Mouse (Mus musculus) heart, adult 11 months (tissue): ENCODE data around the gene Lypd6b.

Experiments used
- DNase-seq: peaks from one replicate; pipeline ENCODE4 v3.0.0; 2022

Gene Lypd6b

DNA sequence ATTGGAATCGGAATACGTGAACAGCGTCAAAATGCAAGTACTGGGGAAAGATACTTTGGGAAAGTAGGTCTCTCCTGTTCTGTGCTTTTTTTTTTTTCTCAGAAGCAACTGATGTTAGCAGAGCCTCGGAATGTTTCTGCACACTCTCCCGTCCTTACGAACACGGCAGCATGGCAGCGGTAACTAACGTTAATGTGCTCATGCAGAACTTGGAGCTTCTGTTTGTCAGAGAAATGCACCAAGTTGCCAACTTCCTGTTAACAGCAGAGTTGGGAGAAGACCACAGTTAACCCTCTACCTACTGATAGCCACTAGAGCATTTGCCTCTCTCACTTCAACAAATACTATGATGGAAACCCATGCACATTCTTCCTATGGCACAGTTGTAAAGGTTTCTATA, 93.0 kb downstream of the Lypd6b start:
- peak; percentile 16 for DNase-seq

DNA sequence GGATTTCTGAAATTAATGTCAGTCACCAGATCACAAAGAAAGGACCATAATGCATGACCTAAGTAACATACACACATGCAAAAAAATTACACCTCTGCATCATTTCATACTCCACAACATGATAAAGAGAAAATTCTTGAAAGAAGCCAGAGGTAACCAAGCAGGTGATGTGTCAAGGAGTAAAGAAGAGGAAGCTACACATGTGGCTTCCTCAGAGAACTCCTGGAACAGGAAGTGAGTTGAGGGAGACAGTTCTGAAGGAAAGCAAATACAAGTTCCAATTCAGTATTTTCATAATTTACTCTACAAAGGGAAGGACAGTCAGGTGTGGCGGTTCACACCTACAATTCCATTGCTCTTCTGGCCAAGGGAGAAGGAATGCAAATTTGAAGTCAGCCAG, 93.5 kb downstream of the Lypd6b start:
- DNase-seq = peak; percentile 14

DNA sequence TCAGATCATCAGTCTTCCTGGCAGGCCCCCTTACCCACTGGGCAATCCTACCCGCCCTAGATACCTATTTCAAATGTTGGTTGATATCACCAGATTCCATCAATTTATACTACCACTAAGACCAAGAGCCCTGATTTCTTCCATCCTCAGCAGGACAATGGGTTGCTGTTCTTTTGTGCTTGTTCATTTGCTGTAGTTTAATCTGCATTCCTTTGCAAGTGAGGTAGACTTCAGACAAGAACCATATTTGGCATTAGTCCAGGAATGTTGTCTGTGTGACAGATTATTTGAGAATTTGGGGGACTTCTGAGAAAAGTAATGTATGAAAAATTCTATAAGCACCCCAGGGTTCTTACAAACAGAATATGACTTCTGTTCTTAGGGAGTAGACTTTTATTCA, 95.0 kb downstream of the Lypd6b start:
- DNase-seq = no peak

DNA sequence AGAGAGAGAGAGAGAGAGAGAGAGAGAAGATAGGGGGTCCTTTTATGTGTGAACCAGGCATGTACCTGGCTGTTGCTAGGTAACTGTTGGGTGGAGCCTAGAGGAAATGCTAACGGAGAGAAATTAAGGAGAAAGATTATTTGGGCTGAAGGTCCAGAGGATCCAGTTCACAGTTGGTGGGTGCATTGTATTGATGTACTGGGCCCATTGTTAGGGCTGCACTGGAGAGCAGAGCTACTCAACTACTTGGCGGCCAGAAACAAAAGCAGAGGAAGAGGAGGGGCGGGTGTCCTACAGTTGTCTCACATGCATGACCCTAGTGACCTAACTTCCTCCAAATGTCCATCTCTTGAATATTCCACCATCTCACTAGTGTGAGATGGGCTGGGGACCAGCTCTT, 96.5 kb downstream of the Lypd6b start:
- DNase-seq = peak; percentile 12

DNA sequence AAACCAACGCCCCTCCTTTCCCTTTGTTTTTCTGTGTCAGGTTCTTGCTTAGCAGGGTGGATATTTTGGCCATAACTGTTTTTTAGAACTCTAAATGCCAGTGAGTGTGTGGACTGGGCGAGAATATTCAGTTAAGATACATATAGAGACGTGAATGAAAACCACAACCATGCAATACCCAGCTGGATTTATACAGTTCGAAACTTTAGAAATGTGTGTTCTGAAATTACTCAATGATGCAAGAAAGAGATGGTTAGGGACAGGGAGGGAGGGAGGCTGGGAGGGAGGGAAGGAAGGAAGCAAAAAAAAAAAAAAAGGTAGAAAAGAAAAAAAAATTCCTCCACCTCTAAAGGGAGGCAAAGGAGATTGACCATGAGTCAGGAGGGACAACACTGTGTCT, 98.7 kb downstream of the Lypd6b start:
- DNase-seq = peak; percentile 5

DNA sequence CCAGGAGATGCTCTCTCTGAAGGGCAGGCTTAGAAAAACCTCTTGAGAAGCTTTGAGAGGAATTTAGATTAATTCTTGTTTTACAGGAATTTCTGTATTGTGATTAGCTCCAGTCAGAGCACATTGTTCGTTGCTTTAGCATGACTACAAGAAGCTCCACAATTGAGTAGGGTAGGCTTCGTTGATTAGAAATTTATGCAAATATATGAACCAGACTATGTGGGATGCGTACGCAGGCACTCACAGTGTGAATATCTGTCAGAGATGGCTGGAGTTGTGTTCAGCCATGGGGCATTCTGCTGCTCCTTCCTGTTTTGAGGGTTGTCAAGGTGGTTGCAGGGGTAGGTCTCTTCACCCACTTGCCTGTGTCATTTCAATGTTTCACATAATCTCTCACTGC, 100.9 kb downstream of the Lypd6b start:
- DNase-seq = no peak

DNA sequence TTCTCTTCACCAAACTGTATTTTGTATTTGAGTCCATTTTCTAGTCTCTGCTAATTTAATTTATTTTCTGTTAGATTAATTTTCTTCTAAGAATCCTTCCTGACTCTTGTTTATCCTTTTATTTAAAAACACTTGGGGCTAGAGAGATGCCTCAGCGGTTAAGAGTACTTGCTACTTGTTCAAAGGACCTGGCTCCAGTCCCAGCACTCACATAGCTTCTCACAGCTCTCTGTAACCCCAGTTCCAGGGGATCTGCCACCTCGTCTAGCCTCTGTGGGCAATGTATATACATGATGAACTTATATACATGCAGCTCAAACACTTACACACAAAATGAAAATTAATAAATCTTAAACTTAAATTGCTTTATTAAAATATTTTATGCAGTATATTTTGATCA, 103.2 kb downstream of the Lypd6b start:
- DNase-seq = peak; percentile 33

DNA sequence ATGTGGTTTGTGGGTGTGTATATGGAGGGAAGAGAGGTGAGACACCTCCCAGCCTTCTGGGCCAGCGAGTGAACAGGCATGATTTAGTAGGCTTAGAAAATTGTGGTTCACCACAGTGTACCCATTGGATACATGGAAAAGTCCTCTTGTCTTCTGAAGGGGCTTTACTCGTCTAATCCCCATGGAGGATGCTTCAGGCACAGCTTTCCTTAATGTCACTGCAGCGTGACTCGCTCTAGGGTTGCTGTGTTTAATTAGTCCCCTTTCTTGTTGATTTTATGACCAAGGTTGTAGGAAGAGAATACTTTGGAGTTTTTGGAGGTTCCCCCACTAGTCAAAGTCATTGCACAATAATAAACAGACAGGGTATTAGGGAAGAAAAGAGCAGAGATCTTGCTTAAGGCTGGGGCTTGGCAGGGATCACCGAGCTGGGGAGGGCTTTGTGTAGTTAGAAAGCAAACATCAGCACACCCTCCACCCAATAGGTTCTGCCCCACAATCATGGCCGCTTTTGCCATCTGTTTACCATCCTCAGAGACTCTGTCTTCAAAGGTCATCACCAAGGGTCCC, 122.4 kb downstream of the Lypd6b start:
- DNase-seq = peak; percentile 53

DNA sequence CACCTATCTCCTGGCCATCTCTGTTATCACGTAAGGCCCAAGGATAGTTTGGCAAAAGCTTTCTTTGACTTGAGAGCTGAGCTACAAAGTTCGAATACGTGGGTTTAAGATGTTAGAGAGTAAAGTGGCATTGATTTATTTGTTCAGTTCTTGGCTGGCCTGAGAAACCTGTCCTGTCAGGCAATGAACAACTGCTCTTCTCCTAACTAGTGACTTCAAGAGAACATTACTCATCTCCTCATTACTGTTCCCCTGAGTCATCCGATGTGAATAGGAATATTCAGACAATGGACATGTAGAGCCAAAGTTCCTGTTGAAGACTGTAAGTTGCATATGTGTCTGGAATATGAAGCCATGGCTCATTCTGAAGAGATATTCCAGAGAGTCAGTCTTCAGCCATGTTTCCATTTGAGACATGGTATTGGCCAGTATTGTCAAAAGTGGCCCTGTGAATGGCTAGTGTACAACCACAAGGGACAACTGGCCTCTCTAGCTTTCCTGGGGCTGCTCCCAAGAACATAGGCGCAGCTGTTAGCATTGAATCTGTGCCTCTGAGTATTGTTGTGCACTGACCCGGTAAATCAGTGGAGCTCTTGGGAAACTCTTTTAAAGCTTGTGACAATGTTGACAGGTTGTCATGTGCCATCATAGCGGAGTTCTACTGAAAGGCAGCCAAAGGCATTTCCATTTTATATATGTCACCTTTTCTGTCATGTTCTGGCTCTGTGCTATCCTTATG, 124.0 kb downstream of the Lypd6b start:
- peak; percentile 17 for DNase-seq

DNA sequence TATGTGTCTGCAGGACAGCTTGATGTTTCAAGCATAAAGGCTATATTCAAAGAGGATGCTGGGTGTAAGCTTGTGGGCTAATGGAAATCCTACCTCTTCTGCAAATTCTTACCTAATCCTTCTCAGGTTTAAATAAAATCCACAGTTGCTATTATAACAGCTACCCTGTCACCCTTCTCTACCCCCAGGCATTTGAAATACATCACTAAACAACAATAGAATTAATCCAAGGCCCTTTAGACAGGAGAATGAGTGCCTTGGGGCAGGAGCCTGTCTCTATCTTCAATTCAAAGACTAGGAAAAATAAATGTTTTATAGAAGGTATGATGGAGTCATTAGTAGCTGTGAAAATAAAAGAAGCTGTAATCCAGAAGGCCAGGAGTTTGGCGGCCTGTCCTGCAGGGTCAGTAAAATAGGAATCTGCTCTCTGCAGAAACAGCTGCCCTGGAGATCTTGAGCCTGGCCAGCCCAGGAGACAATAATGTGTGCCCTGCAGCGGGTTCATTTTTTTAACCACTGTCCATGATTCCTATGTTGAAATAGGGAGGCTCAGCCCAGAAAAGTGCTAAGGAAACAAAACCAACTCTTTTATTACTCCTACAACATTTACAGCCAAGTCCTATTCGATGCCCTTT, 124.9 kb downstream of the Lypd6b start:
- peak; percentile 74 for DNase-seq

DNA sequence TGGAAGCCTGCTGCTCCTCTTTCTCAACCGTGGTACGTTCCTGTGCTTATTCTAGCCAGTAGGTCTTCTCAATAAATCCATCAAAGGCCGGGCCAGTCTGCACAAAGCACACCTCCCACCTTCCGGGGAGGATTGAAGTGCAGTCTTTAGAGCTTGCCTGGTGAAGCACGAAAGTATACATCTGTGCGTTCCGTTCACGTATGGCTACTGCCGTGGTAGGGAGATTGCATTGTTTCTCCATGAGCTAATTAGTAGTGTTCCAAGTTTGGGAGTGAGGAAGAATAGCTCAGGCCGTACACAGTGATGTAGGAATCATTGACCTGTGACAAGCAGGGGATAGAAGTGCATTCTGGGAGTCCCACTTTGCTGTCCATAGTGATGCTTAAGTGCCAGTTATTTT, 130.0 kb downstream of the Lypd6b start:
- DNase-seq = peak; percentile 57

DNA sequence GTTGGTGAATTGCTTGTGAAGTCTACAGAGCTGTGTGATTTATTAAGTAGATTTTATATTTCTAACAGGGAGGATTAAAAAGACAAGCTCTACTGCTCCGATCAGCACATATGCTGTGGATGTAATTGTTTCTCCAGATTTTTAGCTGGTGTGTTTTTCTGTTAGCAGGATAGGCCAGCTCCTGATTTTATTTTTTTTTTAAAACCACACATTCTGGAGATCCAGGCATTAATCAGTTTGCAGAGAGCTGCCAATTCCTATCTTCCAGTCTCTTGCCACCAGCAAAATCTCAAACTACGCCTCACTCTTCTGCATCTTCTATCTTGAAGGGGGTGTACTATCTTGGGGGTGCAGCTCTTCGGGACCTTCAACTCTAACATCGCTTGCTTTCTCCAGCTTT, 130.6 kb downstream of the Lypd6b start:
- DNase-seq = peak; percentile 44

DNA sequence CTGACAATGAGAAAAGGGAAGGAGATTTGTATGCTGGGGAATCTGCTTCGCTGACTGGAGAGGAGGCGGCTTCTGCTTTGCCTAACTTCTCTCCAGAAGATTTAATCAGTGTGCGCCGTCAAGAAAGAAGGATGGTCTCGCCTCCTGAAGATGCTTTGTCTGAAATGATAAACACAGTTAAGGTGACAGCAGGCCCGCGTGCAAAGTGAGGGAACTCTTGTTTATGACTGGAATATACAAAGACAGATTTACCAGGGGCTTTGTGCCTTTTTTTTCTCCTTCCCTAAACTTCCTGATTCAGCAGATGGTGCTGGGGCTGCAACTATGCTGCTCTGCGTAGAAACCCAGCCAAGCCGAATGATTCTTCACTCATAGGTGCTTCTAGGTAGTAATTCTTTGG, 131.2 kb downstream of the Lypd6b start:
- peak; percentile 30 for DNase-seq

DNA sequence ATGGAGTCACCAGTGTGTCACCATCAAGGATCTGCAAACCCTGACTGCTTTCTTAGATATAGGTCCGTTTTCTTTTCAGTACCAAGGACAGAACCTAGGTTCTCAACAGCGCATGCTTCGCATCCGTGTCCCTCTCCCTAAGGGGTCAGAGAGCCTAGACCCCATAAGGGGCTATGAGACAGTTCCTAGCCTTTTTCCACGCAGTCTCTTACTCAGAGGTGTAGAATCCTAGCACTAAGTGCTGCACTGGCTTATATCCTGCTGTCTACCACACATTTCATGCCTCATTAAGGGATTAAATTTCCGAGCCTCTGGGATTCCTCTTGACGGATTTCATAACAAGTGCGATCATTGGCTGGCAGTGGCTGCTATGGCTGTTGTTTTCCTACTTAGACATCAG, 134.5 kb downstream of the Lypd6b start:
- peak; percentile 34 for DNase-seq

DNA sequence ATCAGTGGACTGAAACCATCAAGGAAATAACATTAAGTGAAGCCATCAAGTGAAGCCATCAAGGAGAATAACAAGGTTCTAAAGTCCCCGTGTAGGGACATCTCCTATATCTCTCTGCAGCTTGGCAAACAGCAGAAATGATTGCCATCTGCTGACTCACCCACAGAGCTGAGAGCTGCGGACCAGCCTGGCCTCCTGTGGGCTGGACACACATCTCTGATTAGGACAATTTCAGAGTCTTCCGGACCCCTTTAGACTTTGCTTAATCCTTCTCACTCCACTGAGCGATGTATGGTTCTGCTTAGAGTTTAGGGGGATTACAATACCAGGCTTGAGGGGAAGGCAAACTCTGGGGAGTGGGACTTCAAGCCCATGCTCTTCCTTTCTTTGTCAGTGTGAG, 135.3 kb downstream of the Lypd6b start:
- peak; percentile 62 for DNase-seq

DNA sequence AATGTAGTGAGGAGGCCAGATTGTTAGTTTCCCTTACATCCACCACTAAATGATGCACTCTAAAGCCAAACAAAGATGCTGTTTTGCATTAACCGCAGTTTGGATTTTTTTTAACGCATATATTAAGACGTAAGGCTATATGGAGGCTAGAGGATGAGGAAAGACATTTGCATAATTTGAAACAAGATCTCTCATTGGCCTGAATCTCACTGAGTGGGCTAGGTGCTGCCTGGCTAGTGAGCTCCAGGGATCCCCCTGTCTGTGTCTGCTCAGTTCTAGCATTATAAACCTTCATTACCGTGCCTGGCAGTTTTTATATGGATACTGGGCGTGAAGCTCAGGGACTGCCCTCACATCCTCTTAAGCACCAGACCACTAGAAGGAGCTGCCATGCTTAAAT, 138.7 kb downstream of the Lypd6b start:
- peak; percentile 21 for DNase-seq

DNA sequence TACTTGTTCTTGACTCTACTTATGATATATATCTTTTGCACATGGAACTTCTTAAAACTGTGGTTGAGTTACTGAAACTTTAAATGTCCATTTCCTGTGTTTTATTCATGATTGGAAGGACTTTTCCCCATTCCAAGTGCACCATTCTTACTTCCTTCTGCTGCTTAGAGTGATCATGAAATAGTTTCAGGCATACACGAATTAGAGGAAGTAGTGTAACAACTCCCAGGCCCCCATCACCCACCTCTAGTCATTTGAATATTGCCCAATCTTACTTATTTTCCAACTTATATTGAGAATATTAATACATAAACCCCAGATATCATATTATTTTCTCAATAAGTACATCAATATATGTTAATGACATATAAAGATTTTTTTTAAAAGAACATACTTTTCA, 139.9 kb downstream of the Lypd6b start:
- no peak for DNase-seq

DNA sequence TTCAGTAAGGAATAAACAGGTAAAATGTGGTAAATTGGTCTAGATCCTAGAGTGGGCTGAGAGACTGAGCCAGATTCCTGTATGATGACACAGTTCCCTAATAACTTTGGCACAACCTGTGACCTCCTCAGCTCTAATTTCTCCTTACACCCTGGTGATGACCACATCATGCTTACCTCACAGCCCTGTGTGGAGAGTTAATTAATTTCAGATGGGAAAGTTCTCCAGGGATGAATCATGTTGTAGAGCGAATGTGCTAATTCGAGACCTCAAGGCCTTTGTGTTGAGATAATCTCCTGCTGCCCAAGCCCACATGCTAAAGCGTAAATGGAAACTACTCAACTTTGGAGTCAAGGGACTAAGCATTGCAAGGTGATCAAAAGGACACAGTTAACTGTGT, 142.4 kb downstream of the Lypd6b start:
- DNase-seq = peak; percentile 65

DNA sequence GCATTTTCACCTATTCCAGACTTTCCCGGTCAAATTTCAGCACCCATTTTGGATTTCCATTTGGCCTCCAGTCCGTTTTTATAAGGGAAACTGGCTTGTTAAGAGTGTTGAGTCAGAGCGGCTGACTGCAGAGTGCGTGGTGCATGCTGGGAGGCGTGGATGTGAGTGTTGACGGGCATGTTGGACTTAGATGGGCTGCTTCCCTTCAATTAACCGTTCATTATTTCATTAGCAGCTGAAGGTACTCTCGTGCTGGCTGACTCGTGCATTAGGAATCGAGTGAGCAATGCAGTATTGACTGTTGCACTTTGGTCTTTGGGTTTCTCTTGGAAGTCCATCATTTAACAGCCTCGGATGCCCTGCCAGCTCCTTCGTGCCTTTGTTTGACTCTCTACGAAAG, 150.1 kb downstream of the Lypd6b start:
- DNase-seq = peak; percentile 85

DNA sequence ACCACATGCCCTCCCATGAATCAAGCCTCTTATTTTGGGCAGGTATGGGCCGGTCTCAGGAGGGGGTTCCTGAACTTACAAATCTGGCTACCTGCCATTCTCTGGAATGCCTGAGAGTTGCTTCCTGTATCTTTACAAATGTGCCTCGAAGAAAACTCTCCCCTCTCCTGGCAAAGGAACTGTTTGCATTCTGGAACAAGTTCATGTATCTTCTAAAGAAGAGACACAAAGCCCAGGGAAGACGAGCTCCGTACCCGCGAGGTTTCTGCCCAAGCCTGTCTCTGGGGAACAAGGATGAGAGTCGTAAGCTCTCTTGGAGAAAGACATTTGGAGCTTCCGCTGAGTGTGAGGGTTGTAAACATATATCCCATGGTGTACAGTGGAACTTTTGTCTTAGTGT, 150.8 kb downstream of the Lypd6b start:
- DNase-seq = peak; percentile 61

DNA sequence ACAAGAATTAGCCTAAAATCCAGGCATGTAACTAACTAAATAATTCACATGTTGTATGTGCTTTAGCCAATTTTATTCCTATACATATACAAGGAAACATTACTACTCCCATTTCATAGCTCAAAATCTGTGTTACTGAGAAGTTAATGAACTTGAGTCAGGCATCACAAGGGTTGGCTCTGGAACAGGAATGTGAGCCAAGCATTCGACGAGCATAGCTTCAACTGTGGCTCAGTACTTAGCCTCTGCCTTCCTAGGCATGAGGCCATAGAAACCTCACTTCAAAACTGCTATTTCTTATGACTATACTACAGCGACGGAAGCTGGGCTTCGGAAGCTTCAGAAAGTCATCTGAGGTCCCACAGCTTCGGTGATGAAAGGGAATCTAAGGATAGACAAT, 152.9 kb downstream of the Lypd6b start:
- DNase-seq = peak; percentile 65

DNA sequence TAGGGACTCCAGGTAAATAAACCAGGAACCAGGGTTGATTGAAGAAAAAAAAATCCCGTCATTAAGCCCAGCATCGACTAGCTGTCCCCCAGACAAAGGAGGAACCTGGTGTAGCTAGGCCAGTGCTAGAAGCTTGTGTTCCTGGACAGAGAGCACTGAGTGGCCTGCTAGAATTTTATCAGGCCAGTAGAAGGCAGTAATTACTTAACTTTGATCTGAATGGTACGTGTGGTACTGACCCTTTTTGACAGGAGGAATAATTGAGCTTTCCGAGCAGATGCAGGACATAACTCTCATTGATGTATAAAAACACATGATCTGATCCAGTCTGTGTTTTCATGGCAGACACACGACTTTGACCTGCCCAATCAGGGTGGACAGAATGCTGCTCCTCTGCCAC, 154.6 kb downstream of the Lypd6b start:
- no peak for DNase-seq

DNA sequence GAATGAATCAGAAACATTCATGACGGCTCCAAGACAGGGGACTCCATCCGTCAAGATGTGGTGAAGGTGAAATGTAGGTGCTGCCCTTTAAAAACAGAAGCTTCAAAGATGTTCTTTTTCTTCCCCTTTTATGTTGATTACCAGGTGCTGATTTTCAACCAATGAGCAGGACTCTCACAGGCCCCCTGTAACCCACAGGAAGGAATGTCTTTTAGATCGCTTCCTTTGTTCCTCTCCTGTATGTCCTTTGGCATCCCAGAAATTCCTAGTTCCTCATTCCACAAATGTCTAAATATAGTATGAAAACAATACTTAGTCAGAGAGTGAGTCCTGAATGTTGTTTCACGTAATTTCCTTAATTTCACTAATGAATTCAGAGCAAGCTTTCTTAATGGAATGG, 164.2 kb downstream of the Lypd6b start:
- peak; percentile 3 for DNase-seq

DNA sequence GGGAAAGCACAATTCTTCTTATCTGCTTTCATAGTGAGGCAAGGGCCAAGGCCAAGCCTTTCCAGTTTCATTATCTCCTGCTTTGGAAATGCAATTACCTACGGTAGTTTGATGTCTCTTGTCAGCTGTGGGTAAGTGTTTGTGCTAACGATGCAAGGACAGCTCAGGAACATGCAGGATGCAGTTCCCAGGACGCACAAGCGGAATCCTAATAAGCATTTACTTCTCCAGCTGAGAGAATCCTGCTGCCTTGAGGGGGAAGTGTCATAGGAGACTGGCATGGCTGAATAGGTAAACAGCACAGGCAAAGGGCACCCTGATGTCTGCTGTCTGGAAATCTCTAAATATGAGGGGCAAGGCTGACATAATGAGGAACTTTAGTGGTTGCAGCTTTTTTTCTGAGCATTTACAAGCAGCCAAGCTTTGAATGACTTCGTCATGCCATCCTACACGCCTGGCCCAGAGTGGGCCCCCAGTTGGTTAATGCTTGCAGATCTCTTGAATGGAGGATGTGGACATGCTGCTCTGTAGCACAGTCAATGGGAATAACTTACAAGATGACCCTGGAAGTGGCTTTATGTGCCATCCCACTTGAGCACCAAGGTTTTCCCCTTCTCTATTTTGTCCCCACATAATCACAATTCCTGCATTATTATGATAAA, 165.3 kb downstream of the Lypd6b start:
- peak; percentile 31 for DNase-seq
